Mouse (Mus musculus) forebrain, embryonic 10.5 days (tissue): ENCODE data around the gene Adgrb3. TPM values are rescaled to one million over a fixed set of nuclear protein-coding genes. Genes with fewer than 3 reads are reported as not detected.

Experiments used
- DNase-seq: peaks from one replicate; pipeline ENCODE4 v3.0.0-alpha.2; 2017; ENCODE audit warnings: low spot score; ENCODE audit errors: extremely low spot score
- H3K27ac ChIP-seq: fragments of 300-500 bp; sonication (generic); 2 replicates; pipeline ENCODE4 v1.5.1; 2016; ENCODE audit warnings: mild to moderate bottlenecking
- H3K27me3 ChIP-seq: fragments of 300-500 bp; sonication (generic); 2 replicates; pipeline ENCODE4 v1.6.1; 2016; ENCODE audit warnings: mild to moderate bottlenecking; ENCODE audit not compliant: poor library complexity, severe bottlenecking
- H3K36me3 ChIP-seq: fragments of 300-500 bp; sonication (generic); replicated peaks from 2 replicates; pipeline ENCODE4 v1.6.1; 2016; ENCODE audit warnings: mild to moderate bottlenecking, moderate library complexity
- H3K4me1 ChIP-seq: fragments of 300-500 bp; sonication (generic); 2 replicates; pipeline ENCODE4 v1.6.1; 2016
- H3K4me3 ChIP-seq: fragments of 300-500 bp; sonication (generic); 2 replicates; pipeline ENCODE4 v1.5.1; 2016; ENCODE audit warnings: mild to moderate bottlenecking, moderate library complexity
- H3K9me3 ChIP-seq: fragments of 300-500 bp; sonication (generic); 2 replicates; pipeline ENCODE4 v1.6.1; 2016; ENCODE audit warnings: mild to moderate bottlenecking, moderate library complexity
- WGBS: fragments of 180-500 bp; shearing (Covaris S2); methylation state at CpG from one replicate; pipeline ENCODE4 v1.1.7; 2016; 5-methylcytosine and 5-hydroxymethylcytosine counted together
- polyA plus RNA-seq: library from polyadenylated mRNA; unstranded; fragments of >200 nt; fragmentation: Nextera tagmentation; extraction: Ambion mirVana; gene quantifications from 2 replicates; pipeline ENCODE4 v1.2.1, GENCODE M21; 2016

Gene Adgrb3
- polyA plus RNA-seq, 1 experiment from 2014 or later = 3.4 TPM

DNA sequence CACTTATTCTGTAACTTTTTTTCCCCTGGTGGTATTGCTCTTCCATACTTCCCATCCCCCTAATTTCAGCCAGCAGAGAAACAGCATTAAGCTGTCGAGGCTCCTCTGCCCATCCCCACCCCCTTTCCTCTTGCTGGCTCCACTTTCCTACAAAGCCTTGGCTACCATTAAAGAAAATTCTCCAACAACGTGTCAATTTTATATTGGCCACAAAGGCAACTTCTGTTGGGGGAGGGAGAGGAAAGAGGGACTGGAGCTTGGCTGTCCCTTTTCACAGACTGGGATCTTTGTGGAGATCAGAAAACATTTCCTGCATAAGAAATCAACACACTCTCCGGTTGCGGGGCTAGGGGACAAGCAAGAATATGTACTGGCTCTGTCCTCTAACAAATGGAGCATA is 4.9 kb downstream of the Adgrb3 start:
- DNase-seq = no peak
- Histone ChIP-seq H3K27me3 (peaks cover 24% of the 10 kb centered on the region), H3K36me3 (no peaks in the 10 kb centered on the region), H3K9me3 (no peaks in the 10 kb centered on the region), H3K4me3 (no peak overlapping the region), H3K4me1 (peaks cover 40% of the 10 kb centered on the region), H3K27ac (no peak overlapping the region)
- WGBS = 37% methylated on average over 4 of the region's 4 CpGs

DNA sequence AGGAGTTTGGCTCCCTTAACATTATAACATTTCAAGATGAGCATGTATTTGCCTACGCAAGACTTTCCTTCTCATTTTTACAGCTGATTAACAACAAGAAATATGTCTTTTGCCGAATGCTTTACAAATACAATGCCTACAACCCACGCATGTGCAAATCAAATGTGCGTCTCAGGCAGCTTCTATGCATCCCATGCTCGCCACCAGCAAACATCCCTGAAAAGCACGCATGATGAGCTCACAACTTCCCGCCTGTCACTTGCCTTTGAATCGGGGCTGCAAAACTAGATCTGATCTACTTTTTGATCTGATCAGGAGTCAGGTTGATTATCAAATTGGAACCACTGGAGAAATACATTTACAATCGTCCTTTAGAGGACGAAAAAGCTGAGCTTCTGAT is 5.5 kb downstream of the Adgrb3 start:
- H3K4me3 ChIP-seq = no peak overlapping the region
- peaks cover 19% of the 10 kb centered on the region for H3K27me3 ChIP-seq
- DNase-seq = no peak
- no peak overlapping the region for H3K27ac ChIP-seq
- H3K4me1 ChIP-seq = peaks cover 39% of the 10 kb centered on the region
- WGBS = 78% methylated on average over 10 of the region's 10 CpGs
- no peaks in the 10 kb centered on the region for H3K9me3 ChIP-seq
- H3K36me3 ChIP-seq = no peaks in the 10 kb centered on the region

DNA sequence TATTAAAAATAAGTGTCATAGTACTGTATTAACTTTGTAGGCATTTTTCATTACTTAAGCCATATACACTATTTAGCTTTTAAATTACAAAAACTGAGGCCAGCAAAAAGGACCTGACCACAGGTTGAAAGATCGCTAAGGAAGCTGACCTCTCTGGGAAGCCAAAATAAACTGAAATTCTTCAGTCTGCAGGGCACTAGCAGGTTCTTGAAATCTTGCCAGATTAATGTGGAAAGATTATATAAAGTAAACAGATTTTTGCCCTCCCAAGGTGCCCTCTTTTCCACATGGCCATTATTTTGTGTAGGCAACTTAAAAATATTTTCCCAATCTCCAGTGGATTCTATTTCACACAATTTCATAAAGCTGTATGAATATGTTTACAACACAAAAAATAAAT is 14.0 kb downstream of the Adgrb3 start:
- Histone ChIP-seq H3K27me3 (no peaks in the 10 kb centered on the region), H3K27ac (no peak overlapping the region), H3K4me1 (0 out of 2 replicates have a peak, but pooled peaks cover 5% of the 10 kb centered on the region), H3K36me3 (no peaks in the 10 kb centered on the region), H3K9me3 (no peaks in the 10 kb centered on the region), H3K4me3 (no peak overlapping the region)
- DNase-seq = no peak
- WGBS = 91% methylated on average over 1 of the region's 1 CpGs

DNA sequence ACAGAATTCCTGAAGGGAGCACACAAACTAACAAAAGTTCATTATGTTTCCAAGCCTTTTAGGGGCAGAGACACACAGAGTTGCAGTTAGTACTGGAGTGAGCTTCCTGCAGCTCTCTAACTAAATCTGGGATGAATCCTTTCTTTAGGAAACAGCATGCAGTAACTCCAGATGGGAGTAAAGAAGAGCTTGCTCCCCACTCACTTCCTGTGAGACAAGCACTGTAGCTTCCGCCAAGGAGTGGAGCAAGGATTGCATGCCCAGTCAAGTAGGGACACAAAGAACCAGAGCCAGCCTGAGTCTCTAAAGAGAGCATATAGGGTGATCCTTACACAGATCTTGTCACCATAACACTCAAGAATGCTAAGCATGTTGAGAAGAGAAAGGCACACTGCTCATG is 50.7 kb downstream of the Adgrb3 start:
- no peak overlapping the region for H3K4me3 ChIP-seq
- no peaks in the 10 kb centered on the region for H3K4me1 ChIP-seq
- no peak for DNase-seq
- no peak overlapping the region for H3K27ac ChIP-seq
- no peaks in the 10 kb centered on the region for H3K36me3 ChIP-seq
- 67% methylated on average over 1 of the region's 1 CpGs for WGBS
- no peaks in the 10 kb centered on the region for H3K9me3 ChIP-seq
- H3K27me3 ChIP-seq = no peaks in the 10 kb centered on the region

DNA sequence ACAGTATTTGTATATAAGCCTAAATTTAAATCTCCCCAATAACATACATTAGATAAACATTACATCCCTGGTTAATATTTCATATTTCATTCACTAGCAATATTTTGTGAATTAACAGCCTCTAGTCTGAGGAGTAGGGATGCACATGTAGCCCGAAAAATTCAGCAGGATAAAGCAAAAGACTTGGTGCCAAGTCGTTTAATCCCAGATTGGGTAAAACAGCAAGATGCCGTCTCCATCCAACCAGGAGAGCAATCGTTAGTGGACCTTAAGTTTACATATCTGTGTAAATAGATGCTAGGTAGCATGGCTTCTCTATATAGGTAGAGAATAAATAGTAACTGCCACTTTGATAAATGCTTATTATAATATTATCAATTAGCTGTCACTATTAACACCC is 52.0 kb downstream of the Adgrb3 start:
- Histone ChIP-seq H3K36me3 (no peaks in the 10 kb centered on the region), H3K4me3 (no peak overlapping the region), H3K9me3 (no peaks in the 10 kb centered on the region), H3K27ac (no peak overlapping the region), H3K4me1 (no peaks in the 10 kb centered on the region), H3K27me3 (no peaks in the 10 kb centered on the region)
- WGBS = 86% methylated on average over 4 of the region's 4 CpGs
- DNase-seq = no peak

DNA sequence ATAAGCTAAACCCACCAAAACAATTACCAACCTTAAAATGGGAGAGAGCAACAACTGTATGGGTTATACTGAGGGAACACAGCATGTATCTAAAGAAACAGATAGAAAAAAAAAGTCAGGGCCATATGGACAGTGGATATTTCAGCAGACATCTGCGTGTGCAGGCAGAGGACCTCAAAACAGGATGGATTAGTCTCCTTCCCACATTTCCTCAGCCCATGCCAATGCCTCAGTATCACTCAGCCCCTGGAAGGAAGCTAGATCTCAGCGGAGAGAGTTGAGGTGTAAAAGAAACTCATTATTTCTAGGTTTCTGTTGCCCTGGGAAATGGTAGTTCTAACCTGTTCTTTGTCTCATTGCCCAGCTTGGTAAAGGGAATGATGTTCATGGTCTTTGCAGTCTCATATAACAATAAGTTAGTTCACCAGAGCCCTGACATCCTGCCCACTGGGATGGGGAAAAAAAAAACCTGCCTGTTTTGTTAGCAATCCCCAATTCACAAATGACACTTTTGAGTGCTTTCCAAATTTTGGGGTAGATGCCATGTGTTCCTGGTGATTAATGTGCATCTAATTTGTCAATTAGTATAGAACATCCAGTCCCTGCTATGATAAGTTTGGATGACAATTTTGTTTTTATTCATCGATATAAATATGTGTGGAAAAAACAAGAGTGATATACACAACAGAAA is 53.9 kb downstream of the Adgrb3 start:
- H3K27me3 ChIP-seq = no peaks in the 10 kb centered on the region
- H3K27ac ChIP-seq = no peak overlapping the region
- no peak overlapping the region for H3K4me3 ChIP-seq
- H3K36me3 ChIP-seq = no peaks in the 10 kb centered on the region
- no peak for DNase-seq
- no peaks in the 10 kb centered on the region for H3K9me3 ChIP-seq
- WGBS = 91% methylated on average over 3 of the region's 3 CpGs
- H3K4me1 ChIP-seq = no peaks in the 10 kb centered on the region

DNA sequence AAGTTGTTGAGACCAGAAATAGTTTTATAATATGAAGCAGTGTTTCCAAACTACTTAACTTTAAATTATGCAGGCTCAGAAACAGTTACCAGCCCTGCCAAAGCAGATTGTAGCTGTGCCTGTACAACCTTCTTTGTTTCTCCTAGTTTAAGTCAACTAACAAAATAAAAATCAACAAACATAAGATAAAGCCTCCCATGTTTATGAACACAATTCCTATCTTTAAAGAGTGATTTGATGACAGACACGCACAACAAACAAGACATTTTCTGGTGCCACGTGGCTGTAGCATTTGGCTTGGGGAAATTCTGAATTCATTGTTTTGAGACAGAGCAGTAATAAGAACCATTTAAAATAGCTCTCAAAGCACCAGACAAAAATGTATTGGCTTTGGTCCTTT is 60.5 kb downstream of the Adgrb3 start:
- no peak overlapping the region for H3K27ac ChIP-seq
- no peaks in the 10 kb centered on the region for H3K36me3 ChIP-seq
- H3K27me3 ChIP-seq = no peaks in the 10 kb centered on the region
- DNase-seq = no peak
- no peaks in the 10 kb centered on the region for H3K9me3 ChIP-seq
- no peaks in the 10 kb centered on the region for H3K4me1 ChIP-seq
- no peak overlapping the region for H3K4me3 ChIP-seq
- 84% methylated on average over 2 of the region's 2 CpGs for WGBS

DNA sequence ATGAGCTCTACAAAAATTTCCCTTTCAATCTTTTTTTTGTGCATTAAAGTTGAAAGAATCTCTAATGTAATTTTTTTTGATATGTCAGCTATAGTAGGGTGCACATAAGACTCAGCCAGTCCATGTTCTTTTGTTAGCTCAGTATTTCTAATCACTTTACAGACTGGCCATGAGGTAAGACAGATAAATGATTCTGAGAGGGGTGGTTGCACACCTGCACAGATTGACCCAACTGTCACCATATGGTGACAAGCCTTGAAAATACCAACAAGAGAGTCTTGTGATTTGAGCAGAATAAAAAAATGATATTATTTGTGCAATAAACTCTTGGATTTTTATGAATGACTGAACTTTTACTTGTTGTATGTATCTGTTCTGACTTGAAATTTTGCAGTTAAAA is 74.2 kb downstream of the Adgrb3 start:
- Histone ChIP-seq H3K36me3 (no peaks in the 10 kb centered on the region), H3K9me3 (no peaks in the 10 kb centered on the region), H3K27ac (no peak overlapping the region), H3K4me1 (no peaks in the 10 kb centered on the region), H3K4me3 (no peak overlapping the region), H3K27me3 (no peaks in the 10 kb centered on the region)
- DNase-seq = no peak

DNA sequence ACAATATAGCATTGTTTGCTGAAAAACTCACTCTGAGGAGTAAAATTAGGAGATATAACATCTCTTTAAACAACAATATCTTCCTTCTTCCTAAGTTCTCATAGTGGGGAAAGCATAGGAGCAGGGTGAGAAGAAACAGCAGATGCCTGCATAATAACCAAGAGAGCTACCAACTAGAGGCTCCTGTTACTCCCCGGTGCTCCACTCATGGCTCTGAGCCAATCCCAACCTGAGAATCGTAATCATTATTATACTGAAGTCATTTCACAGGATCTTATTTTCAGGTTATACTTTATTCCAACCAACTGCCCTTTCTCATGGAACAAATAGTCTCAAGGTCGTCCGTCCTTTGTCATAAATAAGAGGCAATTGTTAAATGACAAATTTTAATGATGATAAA is 75.0 kb downstream of the Adgrb3 start:
- no peak overlapping the region for H3K27ac ChIP-seq
- H3K36me3 ChIP-seq = no peaks in the 10 kb centered on the region
- no peaks in the 10 kb centered on the region for H3K4me1 ChIP-seq
- no peaks in the 10 kb centered on the region for H3K9me3 ChIP-seq
- no peak overlapping the region for H3K4me3 ChIP-seq
- 89% methylated on average over 4 of the region's 4 CpGs for WGBS
- no peak for DNase-seq
- no peaks in the 10 kb centered on the region for H3K27me3 ChIP-seq

DNA sequence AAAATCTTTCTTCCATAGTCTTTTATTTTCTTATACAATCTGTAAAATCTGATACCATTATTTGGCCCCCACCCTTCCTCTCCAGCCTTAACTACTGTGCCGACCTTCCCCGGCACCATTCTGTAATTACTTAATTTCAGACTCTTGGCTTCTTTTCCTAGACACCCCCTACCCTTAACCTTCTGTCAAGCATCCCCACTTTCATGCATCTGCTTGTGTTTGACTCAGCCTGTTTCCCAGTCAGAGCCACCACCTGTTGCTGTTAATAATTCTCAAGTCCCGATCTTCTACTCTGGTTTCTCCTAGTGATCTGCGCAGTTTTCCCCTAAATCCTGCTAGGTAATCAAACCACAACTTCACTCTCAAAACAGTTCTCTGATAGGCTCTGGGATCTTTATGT is 83.9 kb downstream of the Adgrb3 start:
- H3K27ac ChIP-seq = no peak overlapping the region
- 93% methylated on average over 4 of the region's 4 CpGs for WGBS
- no peaks in the 10 kb centered on the region for H3K4me1 ChIP-seq

DNA sequence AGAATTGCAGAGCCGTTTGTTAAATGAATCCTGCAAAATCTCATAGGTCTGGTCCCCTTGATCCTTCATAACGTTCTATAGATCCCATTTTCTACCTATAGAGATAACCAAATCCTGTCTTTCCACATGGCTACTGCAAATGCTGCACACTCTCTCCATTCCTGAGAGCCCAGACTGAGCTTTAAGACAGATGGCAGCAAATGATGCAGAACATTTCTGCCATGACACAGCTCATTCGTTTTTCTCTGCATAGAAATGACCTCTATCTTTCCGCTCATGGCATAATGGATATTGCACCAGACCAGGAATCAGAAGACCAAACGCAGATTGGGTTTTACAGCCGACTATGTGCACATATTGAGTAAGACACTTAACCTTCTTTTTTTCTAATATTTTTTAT is 84.8 kb downstream of the Adgrb3 start:
- no peak for DNase-seq
- Histone ChIP-seq H3K9me3 (no peaks in the 10 kb centered on the region), H3K4me3 (no peak overlapping the region), H3K36me3 (no peaks in the 10 kb centered on the region), H3K27ac (no peak overlapping the region), H3K27me3 (no peaks in the 10 kb centered on the region), H3K4me1 (no peaks in the 10 kb centered on the region)
- 89% methylated on average over 6 of the region's 6 CpGs for WGBS

More for the DNA sequence above, 83.9 kb downstream of the Adgrb3 start:
- no peaks in the 10 kb centered on the region for H3K36me3 ChIP-seq
- H3K27me3 ChIP-seq = no peaks in the 10 kb centered on the region
- H3K4me3 ChIP-seq = no peak overlapping the region
- DNase-seq = no peak
- H3K9me3 ChIP-seq = no peaks in the 10 kb centered on the region

DNA sequence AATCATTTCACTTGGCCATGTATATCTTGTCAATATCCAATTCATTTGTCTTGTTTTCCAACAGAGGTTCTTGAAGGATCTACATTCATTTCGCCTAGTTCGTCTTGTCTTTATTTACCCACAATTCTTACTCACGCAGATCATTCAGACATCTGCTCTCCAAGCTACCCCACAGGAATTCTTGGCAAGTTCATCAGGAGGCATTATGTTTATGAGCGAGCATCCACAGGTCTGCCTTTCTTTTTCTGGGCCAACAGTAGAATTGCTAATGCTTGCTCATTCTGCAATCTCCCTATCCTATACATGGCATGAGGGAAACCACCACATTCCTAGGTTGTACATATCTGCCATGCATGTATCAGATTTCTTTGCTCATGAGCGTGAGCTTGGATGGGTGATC is 99.7 kb downstream of the Adgrb3 start:
- Histone ChIP-seq H3K4me3 (no peak overlapping the region), H3K9me3 (no peaks in the 10 kb centered on the region), H3K4me1 (no peaks in the 10 kb centered on the region), H3K27me3 (no peaks in the 10 kb centered on the region), H3K36me3 (no peaks in the 10 kb centered on the region), H3K27ac (no peak overlapping the region)
- no peak for DNase-seq
- 94% methylated on average over 5 of the region's 5 CpGs for whole genome bisulfite sequencing

DNA sequence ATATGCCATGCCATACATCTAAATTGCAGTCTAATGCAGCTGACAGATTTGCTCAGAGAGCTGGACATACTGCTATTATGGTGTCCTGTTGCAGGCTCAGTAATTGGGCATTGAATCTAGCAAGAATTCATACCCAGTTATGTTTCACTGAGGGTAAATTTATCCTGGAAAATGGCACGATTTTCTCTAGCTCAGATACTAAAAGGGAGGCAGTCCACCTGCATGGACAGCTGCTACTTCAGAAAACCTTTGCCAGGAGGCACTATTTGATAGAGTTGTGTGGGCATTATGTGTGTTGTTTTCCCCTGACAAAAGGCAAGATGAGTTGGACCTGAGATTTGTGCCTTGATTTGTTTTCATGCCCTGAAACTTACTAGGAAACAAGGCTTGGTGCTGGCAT is 118.0 kb downstream of the Adgrb3 start:
- no peak overlapping the region for H3K27ac ChIP-seq
- no peaks in the 10 kb centered on the region for H3K9me3 ChIP-seq
- no peaks in the 10 kb centered on the region for H3K36me3 ChIP-seq
- H3K4me3 ChIP-seq = no peak overlapping the region
- WGBS = 62% methylated on average over 1 of the region's 1 CpGs
- no peaks in the 10 kb centered on the region for H3K27me3 ChIP-seq
- no peak for DNase-seq
- H3K4me1 ChIP-seq = no peaks in the 10 kb centered on the region

DNA sequence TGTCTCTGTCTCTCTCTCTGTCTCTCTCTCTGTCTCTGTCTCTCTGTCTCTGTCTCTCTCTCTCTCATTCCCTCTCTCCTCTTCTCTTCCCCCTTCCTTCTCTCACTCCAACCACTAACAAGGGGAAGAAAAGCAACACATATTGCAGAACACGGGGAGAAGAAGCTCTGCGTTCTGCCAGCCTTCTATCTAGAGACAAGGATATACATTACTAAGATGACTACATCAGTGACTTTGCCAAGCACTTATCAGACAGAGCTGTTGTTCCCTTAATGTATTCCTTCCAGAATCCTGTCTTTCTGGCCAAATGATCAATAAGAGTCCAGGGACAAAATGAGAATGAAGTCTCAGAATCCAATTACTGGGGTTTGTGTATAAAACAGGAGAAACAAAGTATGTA is 123.2 kb downstream of the Adgrb3 start:
- Histone ChIP-seq H3K27ac (no peak overlapping the region), H3K9me3 (no peaks in the 10 kb centered on the region), H3K27me3 (no peaks in the 10 kb centered on the region), H3K36me3 (no peaks in the 10 kb centered on the region), H3K4me3 (no peak overlapping the region), H3K4me1 (no peaks in the 10 kb centered on the region)
- no peak for DNase-seq
- 89% methylated on average over 2 of the region's 2 CpGs for WGBS
